Mouse (Mus musculus) macrophage (primary cell): ENCODE results near the gene Nlrp10. TPM values are rescaled to one million over a fixed set of nuclear protein-coding genes. Genes with fewer than 3 reads are reported as not detected.
A peak's percentile ranks its signal among the peaks of the same experiment; 100 is the strongest.

Source experiments
- H3K27ac ChIP-seq: fragments of 350-480 bp; formaldehyde crosslinking; 2 replicates; pipeline ENCODE4 v1.9.0; 2021
- H3K36me3 ChIP-seq: fragments of 350-480 bp; formaldehyde crosslinking; 2 replicates; pipeline ENCODE4 v1.9.0; 2021; ENCODE audit errors: inconsistent target
- H3K4me3 ChIP-seq: fragments of 350-480 bp; formaldehyde crosslinking; 2 replicates; pipeline ENCODE4 v1.9.0; 2021; ENCODE audit errors: inconsistent target
- H3K79me2 ChIP-seq: fragments of 350-480 bp; formaldehyde crosslinking; 2 replicates; pipeline ENCODE4 v1.9.0; 2021; ENCODE audit errors: inconsistent target
- WGBS: methylation state at CpG from one replicate; pipeline ENCODE4 v1.1.7; 2026; ENCODE audit warnings: inconsistent platforms; ENCODE audit not compliant: missing documents; 5-methylcytosine and 5-hydroxymethylcytosine counted together
- polyA plus RNA-seq: library from polyadenylated mRNA; stranded (reverse); fragments of 250-400 nt; gene quantifications from 3 replicates; pipeline ENCODE4 v1.2.4, GENCODE M21; 2018; ENCODE audit warnings: inconsistent platforms
- total RNA-seq, 78 experiments: library from RNA; depleted of rRNA; stranded (reverse); fragments of 250-400 nt; gene quantifications; 1 replicate in 9 of 78; 2 replicates in 24 of 78; 3 replicates in 43 of 78; 4 replicates in 2 of 78; pipeline ENCODE4 v1.2.4; 2018; ENCODE audit warnings: inconsistent platforms in 56 of 78

Gene Nlrp10
- total RNA-seq (2018; cell fraction: chromatin; rRNA removed) = 1 to 10 TPM in 3 of 26 experiments, under 1 TPM in 16, not detected in 7; 0.08 to 1.3 (median 0.33) TPM
- total RNA-seq (2018; cell fraction: cytosol; rRNA removed) = 1 to 10 TPM in 18 of 26 experiments, under 1 TPM in 8; 0.53 to 1.6 (median 1.3) TPM
- 1 to 10 TPM in 8 of 26 experiments, under 1 TPM in 17, not detected in 1; 0.29 to 1.8 (median 0.65) TPM for total RNA-seq (2018; cell fraction: nucleus; rRNA removed)
- polyA plus RNA-seq = 0.69 to 1.6 TPM (median 1.4 TPM) in 3 replicates

- WGBS = 11% methylated on average over 6 of the region's 6 CpGs
- Histone ChIP-seq H3K79me2 (peaks cover 3% of the 10 kb centered on the region), H3K27ac (peak within 1 kb of the TSS; percentile 35; the same call in 1 of the 2 replicates), H3K36me3 (no peaks in the 10 kb centered on the region), H3K4me3 (peak within 1 kb of the TSS; percentile 22; the same call in 1 of the 2 replicates)
Observed at GRCm38 (mm10) chr7:108929726-108930393, at the start of gene Nlrp10. TSS of gene Nlrp10 (minus strand) at chr7:108930178.

- Histone ChIP-seq H3K27ac (no peak overlapping the region), H3K79me2 (no peaks in the 10 kb centered on the region), H3K4me3 (no peak overlapping the region), H3K36me3 (no peaks in the 10 kb centered on the region)
- WGBS = 77% methylated on average over 6 of the region's 6 CpGs
Observed at GRCm38 (mm10) chr7:108972273-108972672, 42.3 kb upstream of the Nlrp10 start.

GRCm38 (mm10) chr7:108968201-108968600 lies 38.2 kb upstream of the Nlrp10 start:
- Histone ChIP-seq H3K4me3 (no peak overlapping the region), H3K27ac (no peak overlapping the region), H3K36me3 (no peaks in the 10 kb centered on the region), H3K79me2 (no peaks in the 10 kb centered on the region)
- 32% methylated on average over 6 of the region's 6 CpGs for WGBS

- WGBS = 28% methylated on average over 7 of the region's 7 CpGs
- no peaks in the 10 kb centered on the region for H3K79me2 ChIP-seq
- no peak overlapping the region for H3K4me3 ChIP-seq
- no peak overlapping the region for H3K27ac ChIP-seq
- no peaks in the 10 kb centered on the region for H3K36me3 ChIP-seq
Observed at GRCm38 (mm10) chr7:108966742-108967362, 36.9 kb upstream of the Nlrp10 start.

GRCm38 (mm10) chr7:108965968-108966367 lies 36.0 kb upstream of the Nlrp10 start:
- no peaks in the 10 kb centered on the region for H3K36me3 ChIP-seq
- no peak overlapping the region for H3K4me3 ChIP-seq
- no peaks in the 10 kb centered on the region for H3K79me2 ChIP-seq
- 14% methylated on average over 2 of the region's 2 CpGs for WGBS
- no peak overlapping the region for H3K27ac ChIP-seq

GRCm38 (mm10) chr7:108957734-108958133 lies 27.8 kb upstream of the Nlrp10 start:
- H3K79me2 ChIP-seq = no peaks in the 10 kb centered on the region
- H3K4me3 ChIP-seq = no peak overlapping the region
- no peaks in the 10 kb centered on the region for H3K36me3 ChIP-seq
- H3K27ac ChIP-seq = no peak overlapping the region
- 46% methylated on average over 2 of the region's 2 CpGs for WGBS

- Histone ChIP-seq H3K79me2 (no peaks in the 10 kb centered on the region), H3K4me3 (no peak overlapping the region), H3K27ac (no peak overlapping the region), H3K36me3 (no peaks in the 10 kb centered on the region)
- 38% methylated on average over 4 of the region's 4 CpGs for WGBS
Observed at GRCm38 (mm10) chr7:108954185-108954584, 24.2 kb upstream of the Nlrp10 start.

- H3K79me2 ChIP-seq = no peaks in the 10 kb centered on the region
- H3K36me3 ChIP-seq = no peaks in the 10 kb centered on the region
- H3K4me3 ChIP-seq = no peak overlapping the region
- 25% methylated on average over 6 of the region's 6 CpGs for WGBS
- no peak overlapping the region for H3K27ac ChIP-seq
Observed at GRCm38 (mm10) chr7:108952801-108953200, 22.8 kb upstream of the Nlrp10 start.

- H3K79me2 ChIP-seq = no peaks in the 10 kb centered on the region
- no peaks in the 10 kb centered on the region for H3K36me3 ChIP-seq
- H3K4me3 ChIP-seq = no peak overlapping the region
- 5% methylated on average over 52 of the region's 52 CpGs for WGBS
- no peak overlapping the region for H3K27ac ChIP-seq
Observed at GRCm38 (mm10) chr7:108950762-108951331, 20.9 kb upstream of the Nlrp10 start.

- Histone ChIP-seq H3K36me3 (no peaks in the 10 kb centered on the region), H3K27ac (no peak within 1 kb of the TSS), H3K4me3 (no peak within 1 kb of the TSS), H3K79me2 (no peaks in the 10 kb centered on the region)
- 1% methylated on average over 34 of the region's 44 CpGs for WGBS
Observed at GRCm38 (mm10) chr7:108950312-108950761, 20.4 kb upstream of the Nlrp10 start, which contains the start of gene Tub. TSS of gene Tub (plus strand) at chr7:108950338.

GRCm38 (mm10) chr7:108949301-108949700 lies 19.3 kb upstream of the Nlrp10 start:
- Histone ChIP-seq H3K27ac (no peak overlapping the region), H3K79me2 (no peaks in the 10 kb centered on the region), H3K36me3 (no peaks in the 10 kb centered on the region), H3K4me3 (no peak overlapping the region)
- WGBS = 63% methylated on average over 2 of the region's 2 CpGs

GRCm38 (mm10) chr7:108948611-108949010 lies 18.6 kb upstream of the Nlrp10 start:
- no peaks in the 10 kb centered on the region for H3K79me2 ChIP-seq
- no peak overlapping the region for H3K27ac ChIP-seq
- H3K4me3 ChIP-seq = no peak overlapping the region
- H3K36me3 ChIP-seq = peaks cover 1% of the 10 kb centered on the region; the same call in 1 of the 2 replicates

- WGBS = 0% methylated on average over 2 of the region's 2 CpGs
- no peak overlapping the region for H3K27ac ChIP-seq
- H3K79me2 ChIP-seq = no peaks in the 10 kb centered on the region
- H3K36me3 ChIP-seq = peaks cover 42% of the 10 kb centered on the region
- H3K4me3 ChIP-seq = no peak overlapping the region
Observed at GRCm38 (mm10) chr7:108944002-108944401, 14.0 kb upstream of the Nlrp10 start.

GRCm38 (mm10) chr7:108941466-108941865 lies 11.5 kb upstream of the Nlrp10 start:
- 90% methylated on average over 9 of the region's 9 CpGs for WGBS
- Histone ChIP-seq H3K79me2 (peaks cover 12% of the 10 kb centered on the region), H3K4me3 (no peak overlapping the region), H3K36me3 (peaks cover 61% of the 10 kb centered on the region), H3K27ac (no peak overlapping the region)

GRCm38 (mm10) chr7:108936591-108936990 lies 6.6 kb upstream of the Nlrp10 start:
- Histone ChIP-seq H3K79me2 (peaks cover 31% of the 10 kb centered on the region), H3K4me3 (no peak overlapping the region), H3K36me3 (peaks cover 45% of the 10 kb centered on the region), H3K27ac (no peak overlapping the region)
- 97% methylated on average over 4 of the region's 4 CpGs for WGBS
